Mouse (Mus musculus) T-cell, adult 66 days (primary cell): ENCODE data around the gene Myoz1. TPM values are rescaled to one million over a fixed set of nuclear protein-coding genes. Genes with fewer than 3 reads are reported as not detected.

Experiments
- total RNA-seq, 2 experiments: library from RNA; stranded (reverse); gene quantifications; 3 replicates in 1 of 2; 4 replicates in 1 of 2; pipeline ENCODE4 v1.2.4; 2023

Gene Myoz1
- not detected for total RNA-seq

DNA sequence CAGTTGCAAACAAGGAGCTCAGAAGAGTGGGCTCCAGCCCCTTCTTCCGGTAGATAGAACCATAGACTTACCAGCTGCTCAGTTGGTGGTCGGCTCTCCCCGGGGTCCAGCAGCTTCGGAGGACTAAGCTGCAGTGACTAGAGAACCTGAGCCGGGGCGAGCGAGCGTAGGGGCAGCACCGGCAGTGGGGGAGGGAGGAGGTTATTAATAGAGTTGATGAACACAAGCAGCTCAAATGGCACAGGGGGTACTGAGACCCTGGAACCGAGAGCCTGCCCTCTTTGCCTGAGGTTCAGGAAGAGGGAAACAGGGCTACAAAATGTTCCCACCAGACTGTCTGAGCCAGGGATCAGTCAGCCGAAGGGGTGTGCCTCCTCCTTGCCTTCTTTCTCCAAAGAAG is at the start of gene Myoz1:
Gene Myoz1, minus strand, starts transcription at position 180 of the 400 bp plus-strand sequence.

DNA sequence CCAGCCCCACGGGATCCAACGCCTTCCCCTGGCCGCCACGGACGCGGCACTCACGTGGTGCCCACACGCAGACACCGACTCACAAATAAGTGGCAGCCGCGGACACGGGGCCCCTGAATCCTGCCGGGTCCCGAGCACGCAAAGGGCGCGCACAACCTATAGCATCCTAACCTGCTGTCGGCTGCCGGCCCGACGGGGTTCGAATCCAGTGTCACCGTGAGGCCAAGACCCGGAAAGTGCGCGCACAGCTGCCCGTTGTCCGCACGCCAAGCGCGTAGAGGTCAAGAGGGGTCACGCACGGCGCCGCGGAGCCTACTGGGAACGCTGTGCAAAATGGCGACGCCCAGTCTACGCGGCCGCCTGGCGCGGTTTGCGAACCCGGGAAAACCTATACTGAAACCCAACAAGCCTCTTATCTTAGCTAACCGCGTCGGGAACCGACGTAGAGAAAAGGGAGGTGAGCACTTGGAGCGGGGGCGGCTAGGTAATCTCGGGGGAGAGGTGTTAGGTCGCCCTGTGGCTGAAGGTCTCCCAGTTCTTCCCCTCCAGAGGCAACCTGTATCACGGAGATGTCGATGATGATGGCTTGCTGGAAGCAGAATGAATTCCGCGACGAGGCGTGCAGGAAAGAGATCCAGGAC is 46.5 kb upstream of the Myoz1 start, which contains the start of gene Chchd1:
Gene Chchd1, plus strand, starts transcription at position 266 of the 641 bp plus-strand sequence.

DNA sequence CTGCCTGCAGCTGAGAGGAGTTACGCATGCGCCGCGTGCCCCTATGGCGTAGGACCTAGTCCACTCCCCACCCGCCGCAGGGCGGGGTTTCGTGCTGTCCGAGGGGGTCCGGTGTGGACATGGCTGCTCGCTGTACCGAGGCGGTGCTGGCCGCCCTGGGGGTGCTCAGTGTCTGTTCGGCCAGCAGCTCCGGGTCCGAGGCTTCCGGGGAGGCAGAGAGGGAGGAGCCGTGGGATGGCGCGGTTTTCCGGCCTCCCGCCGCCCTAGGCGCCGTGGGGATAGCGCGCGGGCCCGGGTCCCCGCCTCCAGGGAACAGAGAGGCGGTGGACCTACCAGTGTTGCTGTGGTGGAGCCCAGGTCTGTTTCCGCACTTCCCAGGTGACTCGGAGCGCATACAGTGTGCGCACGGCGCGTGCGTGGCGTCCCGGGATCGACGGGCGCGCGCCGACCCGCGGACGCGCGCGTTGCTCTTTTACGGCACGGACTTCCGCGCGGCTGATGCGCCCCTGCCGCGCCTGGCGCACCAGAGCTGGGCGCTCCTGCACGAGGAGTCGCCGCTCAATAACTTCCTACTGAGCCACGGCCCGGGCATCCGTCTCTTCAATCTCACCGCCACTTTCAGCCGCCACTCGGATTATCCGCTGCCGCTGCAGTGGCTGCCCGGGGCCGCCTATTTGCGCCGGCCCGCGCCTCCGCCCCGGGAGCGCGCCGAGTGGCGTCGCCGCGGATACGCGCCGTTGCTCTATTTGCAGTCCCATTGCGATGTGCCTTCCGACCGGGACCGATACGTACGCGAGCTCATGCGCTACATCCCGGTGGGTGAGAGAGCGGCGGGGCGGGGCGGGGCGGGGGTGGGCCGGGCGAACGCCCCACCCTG is 38.8 kb upstream of the Myoz1 start, which contains the start of gene Fut11:
Gene Fut11, plus strand, starts transcription at position 85 of the 877 bp plus-strand sequence.

DNA sequence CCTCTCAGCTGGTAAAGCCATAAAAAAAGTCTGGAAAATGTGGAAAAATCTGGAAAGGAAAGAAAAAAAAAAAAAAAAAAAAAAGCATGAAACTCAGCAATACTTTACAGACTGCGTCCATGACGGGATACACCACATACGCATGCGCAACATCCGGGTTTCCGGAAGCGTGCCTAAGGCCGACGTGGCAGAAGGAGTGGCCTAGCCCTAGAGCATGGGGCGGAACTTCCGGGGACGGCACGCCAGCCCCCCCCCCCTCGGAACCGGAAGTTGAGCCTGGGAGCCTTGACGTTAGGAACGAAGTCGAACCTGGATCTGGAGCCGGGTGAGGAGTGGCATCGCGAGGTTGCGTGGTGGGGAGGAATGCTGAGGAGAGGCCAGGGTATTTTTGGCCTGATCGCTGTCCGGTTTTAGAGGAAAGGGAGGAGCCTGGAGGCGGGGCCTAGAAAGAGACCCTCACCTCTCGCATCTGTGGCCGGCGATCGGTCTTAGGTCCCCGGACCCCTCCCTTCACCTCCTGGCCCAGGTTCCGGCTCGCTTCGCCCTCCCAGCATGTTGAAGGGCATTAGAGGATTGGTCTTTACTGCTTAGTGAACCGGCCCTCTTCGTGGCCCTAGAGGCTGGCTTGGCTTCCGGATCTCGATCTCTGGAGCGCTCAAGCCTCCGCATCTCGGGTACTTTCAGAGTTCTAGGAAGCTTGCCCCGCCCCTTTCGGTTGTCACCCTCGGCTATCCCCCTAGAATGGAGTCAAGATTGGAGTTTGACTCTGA is 17.9 kb upstream of the Myoz1 start, which contains the start of gene Sec24c:
Gene Sec24c, plus strand, starts transcription at position 245 of the 770 bp plus-strand sequence.

DNA sequence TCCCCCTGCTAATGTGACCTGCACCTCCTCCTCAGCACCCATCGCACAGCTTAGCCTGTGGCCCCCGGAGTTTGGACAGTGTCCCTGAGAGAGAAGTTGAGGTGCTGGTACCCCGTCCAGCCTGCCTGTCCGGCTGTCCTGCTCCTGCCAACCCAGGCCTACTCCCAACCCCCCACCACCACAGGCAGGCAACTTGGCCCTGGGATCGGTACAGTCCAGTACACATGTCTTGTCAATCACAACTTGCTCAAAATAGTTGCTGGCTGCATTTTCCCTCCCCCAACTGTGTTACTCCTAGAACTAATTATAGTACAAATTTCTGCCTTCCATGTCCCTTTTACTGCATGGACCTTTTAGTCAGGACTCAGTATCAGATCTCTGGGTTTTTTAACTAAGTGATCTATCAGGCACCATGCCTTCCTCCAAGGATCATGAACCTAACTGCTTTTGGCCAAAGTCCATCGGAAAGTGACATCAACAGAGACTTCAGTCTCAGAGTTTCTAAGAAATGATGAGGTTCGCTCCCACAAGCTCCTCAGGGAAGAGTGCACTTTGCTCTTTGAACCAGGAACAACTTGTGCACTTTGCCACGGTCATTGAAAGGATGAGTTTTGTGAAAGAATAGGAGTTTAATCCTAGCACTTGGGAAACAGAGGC is 11.9 kb upstream of the Myoz1 start, which contains the start of gene Synpo2l:
Gene Synpo2l, minus strand, starts transcription at position 201 of the 657 bp plus-strand sequence.

DNA sequence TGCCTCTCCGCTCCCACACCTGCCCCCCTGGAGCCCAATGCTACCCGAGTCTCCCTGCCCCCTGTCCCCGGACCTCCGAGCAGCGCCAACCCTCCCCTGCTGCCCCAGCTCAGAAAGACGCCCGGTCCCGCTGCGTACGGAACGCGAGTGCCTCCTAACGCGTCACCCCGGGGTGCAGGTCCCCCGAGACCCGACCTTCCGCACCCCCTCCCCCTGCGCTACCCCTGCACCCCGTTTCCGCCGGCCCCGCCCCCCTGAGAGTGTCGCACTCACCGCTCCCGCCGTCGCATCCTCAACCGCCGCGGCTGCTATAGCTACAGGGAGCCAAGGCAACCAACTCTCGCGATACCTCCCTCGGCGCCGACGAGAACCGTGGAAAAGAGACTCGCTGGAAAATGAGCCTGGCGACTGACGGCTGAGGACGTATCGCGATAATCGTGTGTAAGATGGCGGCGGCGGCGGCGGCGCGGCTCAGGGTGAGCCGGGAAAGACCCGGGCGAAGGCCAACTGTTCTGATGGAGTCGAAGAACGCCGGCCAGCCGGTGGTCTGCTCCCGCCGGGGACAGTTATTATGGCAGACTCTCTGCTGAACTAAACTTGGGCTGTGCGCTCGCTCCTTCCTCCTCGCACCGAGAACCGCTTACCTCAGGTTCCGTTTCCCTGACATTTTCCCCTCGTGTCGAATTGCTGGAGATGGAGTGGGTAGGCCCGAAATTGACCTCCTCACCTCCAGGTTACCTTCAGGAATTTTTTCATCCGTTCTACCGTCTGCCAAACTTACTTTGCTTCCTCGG is 15.5 kb downstream of the Myoz1 start, which contains the start of gene Usp54:
Gene Usp54, minus strand, starts transcription at position 420 of the 794 bp plus-strand sequence.

Other genes starting within 250 kb of the Myoz1 start
- not detected for gene Cfap70, start 204.3 kb downstream of the Myoz1 start, total RNA-seq
- 10 to 100 TPM; 47.4 to 53.4 TPM for gene Anxa7, start 176.4 kb downstream of the Myoz1 start, total RNA-seq
- gene Mss51, start 159.6 kb downstream of the Myoz1 start, total RNA-seq, result 10 to 100 TPM; 11.8 to 16.4 TPM
- 100 to 1,000 TPM; 110 to 111 TPM for gene Ppp3cb, start 110.0 kb downstream of the Myoz1 start, total RNA-seq
- gene Usp54, start 15.5 kb downstream of the Myoz1 start, total RNA-seq, result 1 to 10 TPM; 3.9 to 4.3 TPM
- under 1 TPM in 1 of 2 experiments, not detected in 1; 0.15 TPM for gene Synpo2l, start 11.8 kb upstream of the Myoz1 start, total RNA-seq
- 100 to 1,000 TPM; 240 to 261 TPM for gene Sec24c, start 17.8 kb upstream of the Myoz1 start, total RNA-seq
- 1 to 10 TPM; 7.3 to 8.8 TPM for gene Fut11, start 38.4 kb upstream of the Myoz1 start, total RNA-seq
- gene Chchd1, start 46.5 kb upstream of the Myoz1 start, total RNA-seq, result 10 to 100 TPM; 38.1 to 44.3 TPM
- 100 to 1,000 TPM; 124 to 133 TPM for gene Zswim8, start 51.0 kb upstream of the Myoz1 start, total RNA-seq
- gene Ndst2, start 78.0 kb upstream of the Myoz1 start, total RNA-seq, result 10 to 100 TPM; 45.4 to 51.1 TPM
- gene Camk2g, start 137.5 kb upstream of the Myoz1 start, total RNA-seq, result 10 to 100 TPM; 68.3 to 72.0 TPM
- gene Plau, start 180.1 kb upstream of the Myoz1 start, total RNA-seq, result under 1 TPM in 1 of 2 experiments, not detected in 1; 0.23 TPM